Mouse (Mus musculus) ES-Bruce4 (cell line): Measurements from ENCODE around the gene Asb4.

ENCODE experiments used
- CTCF ChIP-seq: IDR thresholded peaks from one replicate; pipeline ENCODE4 v1.8.1; 2011; ENCODE audit warnings: low read depth, low read length
- POLR2A ChIP-seq: IDR thresholded peaks from one replicate; pipeline ENCODE4 v1.8.1; 2011; ENCODE audit warnings: low read length; ENCODE audit not compliant: insufficient read depth

GRCm38 (mm10) chr6:5361987-5362386, 21.2 kb upstream of the Asb4 start:
- TF ChIP-seq CTCF = no peak
- no peak for TF ChIP-seq POLR2A
